Mouse (Mus musculus): ENCODE results near the gene Gm5741. TPM values are rescaled to one million over a fixed set of nuclear protein-coding genes. Genes with fewer than 3 reads are reported as not detected.

Gm5741 gene
- total and polyA plus RNA-seq, 2 experiments from 2014 or later: 2.2 TPM; not detected in 1

GRCm38 (mm10) chr8:85059879-85060616 lies 7.7 kb downstream of the Gm5741 start, which contains the start of gene Fbxw9:
Fbxw9 (plus strand) TSS chr8:85060055.
- H3K4me1 ChIP-seq (ENCODE audit: insufficient read depth, low read length): peaks cover 12% of the 10 kb centered on the region
- TF ChIP-seq CTCF (IDR thresholded peaks at IDR 0.05): peak; percentile 16; the same call in 1 of the 2 replicates
- 2% methylated on average over 52 of the region's 53 CpGs for WGBS
- H3K27me3 ChIP-seq (ENCODE audit: insufficient read depth, low read length): no peaks in the 10 kb centered on the region
- peaks cover 20% of the 10 kb centered on the region for H3K36me3 ChIP-seq (ENCODE audit: insufficient read depth, low read length)
- peak within 1 kb of the TSS; percentile 62 for H3K9ac ChIP-seq (replicated peaks; ENCODE audit: low read length, poor library complexity, severe bottlenecking)
- H3K9me3 ChIP-seq (ENCODE audit: low read length): no peaks in the 10 kb centered on the region
- peak; percentile 93 for ATAC-seq (ENCODE audit: low FRiP score)
- DNase-seq (ENCODE audit: low spot score): peak; percentile 97
- H3K27ac ChIP-seq (ENCODE audit: low read depth, low read length): peak within 1 kb of the TSS; percentile 28
- H3K4me3 ChIP-seq (ENCODE audit: low read depth, low read length): peak within 1 kb of the TSS; percentile 66
- peak within 1 kb of the TSS; percentile 79 for H3K4me2 ChIP-seq (ENCODE audit: low read depth, low read length, poor library complexity, severe bottlenecking)

DNA sequence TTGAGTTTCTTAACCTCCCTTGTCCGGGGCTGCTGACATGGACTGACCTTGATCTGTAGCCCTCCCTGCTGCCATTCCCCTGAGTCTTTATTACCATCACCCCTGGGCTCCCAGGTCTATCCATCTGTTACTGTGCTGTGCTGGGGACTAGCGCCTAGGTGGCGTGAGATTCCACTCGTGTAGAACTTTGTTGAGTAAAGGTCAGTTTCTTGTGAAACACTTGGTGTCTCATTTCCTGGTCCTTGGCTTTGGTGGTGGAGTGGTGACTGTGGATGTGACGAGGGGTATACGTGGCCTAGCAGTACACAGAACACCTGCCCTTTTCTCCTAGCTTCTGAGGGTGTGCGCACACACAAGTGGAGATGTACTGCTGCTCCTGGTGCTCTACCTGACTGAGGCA lies 10.4 kb downstream of the Gm5741 start:
- no peak for ATAC-seq (ENCODE audit: low FRiP score)
- Histone ChIP-seq H3K4me3 (ENCODE audit: low read depth, low read length) (no peak overlapping the region), H3K27me3 (ENCODE audit: insufficient read depth, low read length) (no peaks in the 10 kb centered on the region), H3K36me3 (ENCODE audit: insufficient read depth, low read length) (peaks cover 40% of the 10 kb centered on the region), H3K27ac (ENCODE audit: low read depth, low read length) (no peak overlapping the region), H3K4me2 (ENCODE audit: low read depth, low read length, poor library complexity, severe bottlenecking) (no peak overlapping the region), H3K9ac (replicated peaks; ENCODE audit: low read length, poor library complexity, severe bottlenecking) (no peak overlapping the region), H3K9me3 (ENCODE audit: low read length) (no peaks in the 10 kb centered on the region), H3K4me1 (ENCODE audit: insufficient read depth, low read length) (peaks cover 12% of the 10 kb centered on the region)
- no peak for TF ChIP-seq CTCF (IDR thresholded peaks at IDR 0.05)
- WGBS: 91% methylated on average over 7 of the region's 7 CpGs
- no peak for DNase-seq (ENCODE audit: low spot score)

GRCm38 (mm10) chr8:85043619-85044018 lies 24.2 kb downstream of the Gm5741 start:
- Histone ChIP-seq H3K4me2 (ENCODE audit: low read depth, low read length, poor library complexity, severe bottlenecking) (no peak overlapping the region), H3K27ac (ENCODE audit: low read depth, low read length) (no peak overlapping the region), H3K27me3 (ENCODE audit: insufficient read depth, low read length) (no peaks in the 10 kb centered on the region), H3K4me3 (ENCODE audit: low read depth, low read length) (no peak overlapping the region), H3K4me1 (ENCODE audit: insufficient read depth, low read length) (peaks cover 1% of the 10 kb centered on the region; the same call in 1 of the 2 replicates), H3K9ac (replicated peaks; ENCODE audit: low read length, poor library complexity, severe bottlenecking) (no peak overlapping the region), H3K9me3 (ENCODE audit: low read length) (no peaks in the 10 kb centered on the region), H3K36me3 (ENCODE audit: insufficient read depth, low read length) (peaks cover 47% of the 10 kb centered on the region)
- DNase-seq (ENCODE audit: low spot score) (no peak), ATAC-seq (ENCODE audit: low FRiP score) (no peak)
- no peak for TF ChIP-seq CTCF (IDR thresholded peaks at IDR 0.05)
- 94% methylated on average over 6 of the region's 6 CpGs for WGBS

- Histone ChIP-seq H3K9me3 (ENCODE audit: low read length) (no peaks in the 10 kb centered on the region), H3K36me3 (ENCODE audit: insufficient read depth, low read length) (peaks cover 14% of the 10 kb centered on the region), H3K4me3 (ENCODE audit: low read depth, low read length) (peak overlapping the region; percentile 88), H3K9ac (replicated peaks; ENCODE audit: low read length, poor library complexity, severe bottlenecking) (peak overlapping the region; percentile 95), H3K27ac (ENCODE audit: low read depth, low read length) (peak overlapping the region; percentile 96), H3K27me3 (ENCODE audit: insufficient read depth, low read length) (no peaks in the 10 kb centered on the region), H3K4me1 (ENCODE audit: insufficient read depth, low read length) (peaks cover 5% of the 10 kb centered on the region; the same call in 1 of the 2 replicates), H3K4me2 (ENCODE audit: low read depth, low read length, poor library complexity, severe bottlenecking) (peak overlapping the region; percentile 98)
- peak; percentile 50 for DNase-seq (ENCODE audit: low spot score)
- TF ChIP-seq CTCF (IDR thresholded peaks at IDR 0.05): no peak
- ATAC-seq (ENCODE audit: low FRiP score): no peak
- under 1% methylated on average over 48 of the region's 57 CpGs for WGBS
Observed at GRCm38 (mm10) chr8:85037681-85038531, 29.9 kb downstream of the Gm5741 start.

- no peaks in the 10 kb centered on the region for H3K27me3 ChIP-seq (ENCODE audit: insufficient read depth, low read length)
- peak overlapping the region; percentile 88 for H3K4me3 ChIP-seq (ENCODE audit: low read depth, low read length)
- peak overlapping the region; percentile 96 for H3K27ac ChIP-seq (ENCODE audit: low read depth, low read length)
- ATAC-seq (ENCODE audit: low FRiP score): peak; percentile 73
- H3K4me1 ChIP-seq (ENCODE audit: insufficient read depth, low read length): peaks cover 5% of the 10 kb centered on the region; the same call in 1 of the 2 replicates
- peak overlapping the region; percentile 98 for H3K4me2 ChIP-seq (ENCODE audit: low read depth, low read length, poor library complexity, severe bottlenecking)
- no peak for TF ChIP-seq CTCF (IDR thresholded peaks at IDR 0.05)
- peak overlapping the region; percentile 95 for H3K9ac ChIP-seq (replicated peaks; ENCODE audit: low read length, poor library complexity, severe bottlenecking)
- peak; percentile 62 for DNase-seq (ENCODE audit: low spot score)
- 0% methylated on average over 13 of the region's 14 CpGs for WGBS
- peaks cover 12% of the 10 kb centered on the region for H3K36me3 ChIP-seq (ENCODE audit: insufficient read depth, low read length)
- no peaks in the 10 kb centered on the region for H3K9me3 ChIP-seq (ENCODE audit: low read length)
Observed at GRCm38 (mm10) chr8:85037366-85037680, 30.5 kb downstream of the Gm5741 start.

All from midbrain, postnatal 0 days (tissue).